Mouse (Mus musculus) inflammation-experienced regulatory T-cells, adult 6 months (primary cell): ENCODE results near the gene Wt1. TPM values are rescaled to one million over a fixed set of nuclear protein-coding genes. Genes with fewer than 3 reads are reported as not detected.

ENCODE experiments used
- ATAC-seq: one replicate; pipeline ENCODE4 v1.8.0; 2017
- polyA plus RNA-seq, 3 experiments: library from polyadenylated mRNA; unstranded; fragments of 100-300 nt; shearing (Covaris generic); gene quantifications; one replicate each; pipeline ENCODE4 v1.2.1; 2017

Wt1 gene
- polyA plus RNA-seq, 3 experiments from 2014 or later = not detected

- no peak for ATAC-seq
Measured at GRCm38 (mm10) chr2:105126691-105127530, 582 bp downstream of the Wt1 start.

- no peak for ATAC-seq
Measured at GRCm38 (mm10) chr2:105127531-105128480, 1.5 kb downstream of the Wt1 start.

DNA sequence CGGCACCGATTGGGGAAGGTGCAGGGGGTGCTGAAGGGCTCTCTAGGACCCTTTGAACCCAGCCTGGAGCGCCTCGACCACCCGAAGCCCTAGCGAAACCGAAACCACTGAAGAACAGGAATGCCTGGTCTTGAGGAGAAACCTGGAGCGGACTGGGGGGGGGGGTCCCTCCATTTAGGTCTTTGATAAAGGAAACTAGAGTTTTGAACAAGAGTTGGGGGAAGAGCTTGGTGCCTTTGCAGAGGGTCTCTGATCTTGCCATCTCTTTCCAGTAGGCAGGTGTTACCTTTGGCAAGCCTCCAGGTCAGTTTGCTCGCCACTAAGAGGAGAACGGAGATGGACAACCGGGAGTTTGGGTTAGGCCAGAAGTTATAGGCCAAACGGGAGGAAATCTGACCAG lies 2.2 kb downstream of the Wt1 start:
- no peak for ATAC-seq

DNA sequence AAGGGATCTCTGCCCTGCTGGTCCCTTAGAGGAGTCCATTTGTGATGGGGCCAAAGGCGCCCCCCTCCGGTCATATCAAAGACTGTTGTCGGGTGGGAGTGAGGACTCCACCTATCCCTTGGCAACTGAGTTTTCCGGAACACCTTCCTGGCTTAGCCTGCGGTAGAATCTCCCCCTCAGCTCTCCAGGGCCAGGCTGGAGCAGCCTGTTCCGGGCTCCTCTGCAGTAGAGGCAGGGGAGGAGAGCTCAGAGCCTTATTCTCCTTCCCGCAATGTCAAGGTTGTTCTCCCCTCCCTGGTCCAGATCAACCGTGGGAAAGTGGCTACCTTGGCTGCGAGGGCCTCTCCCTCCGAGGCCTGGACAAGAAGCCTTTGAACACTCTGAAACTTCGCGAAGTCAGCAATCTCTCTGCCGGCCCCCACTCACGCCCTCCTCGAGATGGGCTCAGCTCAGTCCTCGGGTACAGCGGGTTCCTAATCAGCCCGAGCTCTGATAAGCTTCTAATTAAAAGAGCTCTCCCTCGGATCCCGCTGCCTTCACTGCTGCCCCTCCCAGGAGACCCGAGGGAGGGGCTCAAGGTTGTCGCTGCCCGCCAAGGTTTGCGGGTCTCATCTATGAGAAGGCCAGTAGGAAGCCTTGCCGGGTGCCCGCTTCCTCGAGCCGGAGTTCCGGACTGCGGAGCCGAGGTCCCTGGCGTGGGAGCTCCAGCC lies 4.2 kb downstream of the Wt1 start:
- ATAC-seq = no peak

DNA sequence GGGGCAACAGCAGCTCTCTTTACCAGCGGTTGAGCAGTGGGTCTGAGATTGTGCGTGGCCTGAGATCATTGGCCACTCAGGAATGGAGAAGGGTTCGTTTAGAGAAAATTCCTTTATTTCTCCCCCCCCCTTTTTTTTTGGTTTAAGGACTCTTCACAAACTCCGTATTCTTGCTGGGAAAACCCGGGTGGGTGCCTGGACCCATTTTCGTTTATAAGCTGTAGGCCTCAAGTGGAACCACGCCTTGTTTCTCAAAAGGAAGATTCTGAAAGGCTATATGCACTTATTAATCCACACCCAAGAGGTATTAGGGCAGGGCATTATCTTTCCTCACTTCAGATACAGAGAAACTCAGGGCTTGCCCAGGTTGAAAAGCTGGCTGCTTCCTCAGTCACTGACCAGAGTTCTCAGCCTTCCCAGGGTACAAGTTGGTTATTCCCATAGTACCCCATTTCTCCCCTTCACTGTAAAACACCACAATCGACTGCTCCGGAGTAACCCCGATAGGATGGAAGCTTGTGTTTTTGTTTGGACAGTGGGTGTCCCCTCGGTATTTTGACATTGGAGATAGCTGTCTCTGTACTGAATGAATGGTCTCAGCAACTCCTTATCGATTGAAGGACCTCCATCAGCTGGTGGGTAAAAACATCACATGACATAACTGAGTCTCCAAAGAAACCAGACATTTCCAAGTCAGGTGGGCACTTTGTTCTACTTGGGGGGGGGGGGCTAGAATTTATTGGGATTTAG lies 4.9 kb downstream of the Wt1 start:
- ATAC-seq = no peak

- no peak for ATAC-seq
Measured at GRCm38 (mm10) chr2:105131811-105132100, 5.4 kb downstream of the Wt1 start.

- ATAC-seq = no peak
Measured at GRCm38 (mm10) chr2:105132300-105132699, 6.0 kb downstream of the Wt1 start.

DNA sequence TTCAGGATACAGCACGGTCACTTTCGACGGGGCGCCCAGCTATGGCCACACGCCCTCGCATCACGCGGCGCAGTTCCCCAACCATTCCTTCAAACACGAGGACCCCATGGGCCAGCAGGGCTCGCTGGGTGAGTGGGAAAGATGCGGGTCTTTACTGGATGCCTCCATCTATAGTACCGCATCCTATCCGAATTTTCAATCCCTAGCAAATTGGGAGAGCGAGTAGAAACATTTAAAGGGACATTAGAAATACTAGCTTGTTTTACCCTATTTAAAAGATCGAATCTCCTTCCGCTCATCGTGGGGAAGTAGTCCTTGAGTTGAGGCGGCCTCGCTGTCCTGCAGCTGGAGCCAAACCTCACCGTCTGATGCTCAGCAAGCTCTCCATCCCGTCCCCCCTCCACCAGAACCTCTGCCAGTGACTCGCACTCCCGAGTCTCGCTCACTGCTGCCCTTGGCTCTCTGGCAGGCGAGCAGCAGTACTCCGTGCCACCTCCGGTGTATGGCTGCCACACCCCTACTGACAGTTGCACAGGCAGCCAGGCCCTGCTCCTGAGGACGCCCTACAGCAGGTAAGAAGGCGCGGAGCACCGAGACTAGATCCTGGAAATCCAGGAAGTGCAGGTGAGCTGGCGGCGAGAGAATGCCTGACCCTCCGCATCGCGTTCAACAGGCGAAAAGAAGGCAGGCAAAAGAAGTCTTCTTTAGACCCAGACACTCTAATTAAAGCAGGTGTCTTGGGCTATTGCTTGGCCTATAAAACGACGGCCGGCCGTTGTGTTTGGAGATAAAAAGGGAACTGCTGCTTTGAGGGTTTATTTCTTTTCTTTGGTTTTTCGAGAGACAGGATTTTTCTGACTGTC lies 6.8 kb downstream of the Wt1 start:
- ATAC-seq = no peak

DNA sequence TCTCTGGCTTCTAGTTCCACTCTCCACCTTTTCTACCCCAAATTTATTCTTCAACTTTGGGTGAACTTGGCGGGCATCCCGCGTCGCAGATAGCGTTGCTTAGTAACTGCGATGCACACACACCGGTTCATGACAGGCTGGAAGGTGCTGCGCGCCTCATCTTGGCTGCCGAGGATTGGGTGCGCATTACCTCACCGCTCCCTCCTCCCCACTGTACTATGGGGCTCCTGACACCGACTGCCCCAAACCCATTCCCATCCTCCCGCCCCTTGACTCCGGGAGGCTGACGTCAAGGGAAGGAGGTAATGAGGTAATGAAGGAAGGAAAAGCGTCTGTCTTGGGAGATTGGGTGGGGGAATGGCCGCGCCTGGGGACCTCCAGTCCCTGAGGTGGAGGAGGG lies 8.0 kb downstream of the Wt1 start:
- ATAC-seq = no peak

GRCm38 (mm10) chr2:105139471-105139870 lies 13.1 kb downstream of the Wt1 start:
- no peak for ATAC-seq

GRCm38 (mm10) chr2:105141371-105141770 lies 15.0 kb downstream of the Wt1 start:
- no peak for ATAC-seq

DNA sequence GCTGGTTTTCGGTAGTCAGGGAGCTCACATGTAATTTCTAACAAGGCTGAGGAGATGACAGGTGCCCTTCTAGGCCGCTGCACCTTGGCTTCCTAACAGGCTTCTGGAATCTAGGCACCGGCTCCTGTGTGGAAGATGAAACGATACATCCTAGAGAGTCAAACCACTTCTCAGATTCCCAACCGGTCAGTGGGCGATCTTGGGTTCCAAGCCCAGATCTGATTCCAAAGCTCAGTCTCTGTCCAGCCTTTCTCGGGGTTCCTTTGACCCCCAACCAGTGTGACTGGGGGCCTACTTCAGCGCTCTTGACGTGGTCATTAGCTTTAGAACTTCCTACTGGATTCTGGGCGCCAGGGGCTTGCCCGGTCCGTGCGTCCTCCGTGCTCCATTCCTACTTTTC lies 17.4 kb downstream of the Wt1 start:
- no peak for ATAC-seq

GRCm38 (mm10) chr2:105151544-105151943 lies 25.2 kb downstream of the Wt1 start:
- ATAC-seq = no peak

DNA sequence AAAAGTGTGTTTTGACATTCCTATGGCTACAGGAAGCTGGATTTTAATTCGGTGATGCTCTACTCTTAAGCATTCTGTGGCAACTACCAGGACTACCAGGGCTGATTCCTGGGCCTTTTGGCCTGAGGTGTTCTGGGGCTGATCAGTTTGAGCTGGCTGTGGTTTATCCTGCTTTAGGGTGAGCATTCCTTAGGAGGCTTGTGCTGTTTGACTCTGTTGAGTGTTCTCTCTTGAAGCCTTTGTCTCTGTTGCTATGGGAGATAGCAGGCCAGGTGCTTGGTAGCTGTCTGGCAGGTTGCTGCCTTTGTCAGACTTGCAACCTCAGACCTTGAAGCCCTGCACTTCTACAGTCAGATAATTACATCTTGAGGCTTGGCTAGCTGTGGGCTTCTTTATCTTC lies 26.7 kb downstream of the Wt1 start:
- no peak for ATAC-seq

- no peak for ATAC-seq
Measured at GRCm38 (mm10) chr2:105160949-105161348, 34.6 kb downstream of the Wt1 start.

DNA sequence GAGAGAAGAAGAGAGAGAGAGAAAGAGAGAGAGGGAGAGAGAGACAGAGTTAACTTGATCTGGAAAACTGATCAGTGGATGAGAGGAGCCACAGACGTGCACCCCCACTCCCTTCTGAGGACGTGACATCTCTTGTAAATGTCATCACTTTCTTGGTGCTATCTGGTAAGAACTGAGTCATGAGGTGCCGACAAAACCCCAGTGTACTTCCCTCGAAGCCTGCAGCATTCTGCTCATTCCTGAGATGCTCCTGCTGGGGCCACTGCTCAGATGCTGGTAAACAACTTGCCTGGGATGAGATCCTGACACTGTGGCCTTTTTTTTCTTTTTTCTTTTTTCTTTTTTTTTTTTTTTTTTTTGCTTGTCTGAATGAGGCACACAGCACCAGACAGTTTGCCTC lies 36.4 kb downstream of the Wt1 start:
- no peak for ATAC-seq

- no peak for ATAC-seq
Measured at GRCm38 (mm10) chr2:105168137-105168536, 41.8 kb downstream of the Wt1 start.

DNA sequence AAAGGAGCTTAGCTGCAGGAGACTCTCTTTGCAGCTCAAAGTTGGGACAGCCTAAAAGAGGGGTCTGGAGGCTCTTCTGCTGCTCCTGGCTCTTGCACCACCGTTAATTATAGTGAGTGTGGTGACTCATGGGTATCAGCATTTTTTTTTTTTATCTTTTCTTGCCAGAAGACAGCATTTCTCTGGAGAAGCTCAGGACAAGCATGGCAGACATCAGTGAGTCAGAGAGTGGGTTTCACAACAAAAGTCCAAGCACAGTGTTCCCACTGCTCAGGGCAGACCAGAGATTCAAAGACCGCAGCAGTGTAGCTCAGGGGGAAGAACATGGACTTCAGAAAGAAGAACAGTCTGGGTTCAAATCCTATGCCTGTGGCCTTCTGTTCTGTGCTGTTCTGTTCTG lies 47.9 kb downstream of the Wt1 start:
- ATAC-seq = no peak

DNA sequence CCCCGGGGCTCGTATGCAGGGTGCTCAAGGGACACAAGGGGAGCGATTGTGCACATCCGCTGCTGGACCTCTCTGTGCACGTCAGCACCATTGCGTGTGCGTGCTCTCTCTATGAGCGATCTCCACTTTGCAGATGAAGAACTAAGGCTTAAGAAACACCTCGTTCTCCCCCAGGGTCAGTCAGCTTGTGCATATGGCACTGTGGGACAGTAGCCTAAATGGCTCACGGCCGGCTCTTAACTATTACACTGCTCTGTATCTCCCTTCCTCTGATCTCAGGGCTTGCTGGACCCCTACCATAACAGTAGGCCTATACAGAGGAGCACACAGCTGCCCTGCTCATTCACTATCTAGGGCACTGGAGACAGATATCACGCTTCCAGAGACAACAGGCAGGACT lies 52.5 kb downstream of the Wt1 start:
- ATAC-seq = no peak

- ATAC-seq = no peak
Measured at GRCm38 (mm10) chr2:105182501-105182900, 56.2 kb downstream of the Wt1 start.

- ATAC-seq = no peak
Measured at GRCm38 (mm10) chr2:105185140-105185539, 58.8 kb downstream of the Wt1 start.
